Mouse (Mus musculus) A20 (cell line): ENCODE data around the gene Slc29a4.

Experiments
- DNase-seq: peaks from one replicate; pipeline ENCODE4 v3.0.0-alpha.2; 2011; ENCODE audit warnings: low read depth, low spot score

The Slc29a4 gene

DNA sequence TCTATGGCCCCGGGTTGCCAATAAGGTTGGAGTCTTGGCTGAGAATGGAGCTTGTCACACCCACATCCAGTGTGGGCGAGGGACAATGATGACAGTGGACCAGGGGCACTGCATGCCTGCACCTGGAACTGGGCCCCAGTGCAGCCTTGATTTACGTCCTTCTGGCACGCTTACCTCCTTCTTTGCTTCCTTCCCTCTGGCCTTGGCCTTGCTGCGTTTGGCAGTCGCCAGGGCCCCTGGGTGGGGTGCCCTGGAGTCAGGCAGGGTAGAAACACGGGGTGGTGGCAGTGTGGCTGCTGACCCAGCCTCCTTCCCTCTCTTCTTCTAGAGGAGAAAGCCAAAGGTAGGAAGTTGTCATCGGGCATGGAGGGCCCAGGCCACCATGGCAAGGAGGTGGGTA is 47.6 kb downstream of the Slc29a4 start:
- DNase-seq, result no peak

DNA sequence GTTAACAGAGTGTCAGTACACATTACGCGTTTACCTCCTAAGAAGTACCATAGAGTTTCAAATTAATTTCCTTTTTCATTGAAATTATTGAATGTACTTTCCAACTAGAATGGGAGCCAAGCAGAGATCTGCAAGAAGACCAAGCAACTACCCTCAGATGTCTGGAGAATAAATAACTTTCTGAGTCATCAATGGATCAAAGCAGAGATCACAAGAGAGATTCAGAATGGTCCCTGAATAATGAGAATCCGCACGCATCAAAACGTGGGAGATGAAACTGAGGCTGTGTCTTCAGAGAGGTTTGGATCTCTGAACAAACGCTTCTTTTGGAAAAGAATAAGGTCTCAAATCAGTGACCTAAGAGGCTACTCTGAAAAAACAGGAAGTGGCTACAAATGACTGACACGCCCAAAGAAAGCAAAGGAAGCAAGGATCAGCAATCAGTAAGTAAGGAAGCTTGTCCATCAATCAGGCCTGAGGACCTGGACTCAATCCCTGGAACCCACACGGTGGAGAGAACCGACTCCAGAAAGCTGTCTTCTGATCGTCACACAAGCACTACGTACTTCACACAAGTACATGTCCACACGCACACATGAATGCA is 54.8 kb downstream of the Slc29a4 start:
- DNase-seq, result peak; percentile 37

GRCm38 (mm10) chr5:142750173-142750572 is 57.9 kb downstream of the Slc29a4 start:
- DNase-seq, result no peak

- DNase-seq, result no peak
Measured at GRCm38 (mm10) chr5:142752241-142752640, 59.9 kb downstream of the Slc29a4 start.

GRCm38 (mm10) chr5:142759786-142760185 is 67.5 kb downstream of the Slc29a4 start:
- DNase-seq, result no peak

- DNase-seq, result no peak
Measured at GRCm38 (mm10) chr5:142761326-142761983, 69.1 kb downstream of the Slc29a4 start.

DNA sequence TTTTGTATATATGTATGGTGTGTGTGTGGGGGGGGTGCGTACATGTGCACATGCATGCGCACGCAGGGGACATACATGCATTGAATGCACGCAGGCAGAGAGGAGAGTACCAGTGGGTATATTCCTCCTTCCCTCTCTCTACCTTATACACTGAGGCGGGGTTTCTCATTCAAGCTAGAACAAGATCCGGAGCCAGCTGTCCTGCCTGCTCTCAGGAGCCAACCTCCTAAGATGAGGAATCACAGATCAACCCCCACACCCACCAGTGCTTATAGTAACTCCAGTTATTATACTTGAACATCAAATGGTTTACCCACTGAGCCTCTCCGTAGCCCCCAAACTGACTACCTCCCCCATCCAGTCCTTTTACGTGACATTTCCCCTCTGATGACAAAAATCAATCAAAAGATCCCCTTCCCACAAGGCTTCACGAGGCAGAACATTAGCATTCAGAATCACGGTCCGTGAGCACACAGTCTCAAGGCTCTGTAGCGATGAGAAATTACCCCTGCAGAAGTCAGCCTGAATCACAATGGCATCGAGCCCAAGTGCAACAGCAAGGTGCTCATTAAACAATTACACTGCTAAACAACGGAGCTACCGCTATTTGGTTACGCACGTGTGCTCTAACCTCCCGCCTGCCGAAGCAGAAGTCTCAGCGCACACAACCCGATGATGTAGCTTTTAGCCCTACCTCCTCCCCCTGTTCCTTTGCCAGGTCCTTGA is 69.9 kb downstream of the Slc29a4 start:
- no peak for DNase-seq

DNA sequence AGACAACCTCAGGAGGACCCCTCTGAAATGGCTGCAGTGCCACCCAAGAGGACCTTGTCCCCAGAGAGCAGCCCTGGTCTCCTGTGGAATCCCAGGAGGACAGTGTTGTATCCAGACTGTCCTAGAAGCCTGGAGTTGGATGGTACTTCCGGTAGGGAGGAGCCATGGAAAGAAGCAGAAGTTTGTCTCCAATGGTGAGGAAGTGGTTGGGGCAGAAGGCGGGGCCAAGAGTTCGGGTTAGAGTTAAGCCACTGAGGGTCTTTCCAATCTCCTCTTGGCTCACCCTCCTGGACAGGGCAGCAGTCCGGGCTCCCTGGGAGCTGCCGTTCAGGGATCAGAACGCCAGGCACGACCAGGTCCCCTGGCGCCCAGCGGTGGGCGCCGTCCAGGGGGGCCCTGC is 72.0 kb downstream of the Slc29a4 start:
- no peak for DNase-seq

GRCm38 (mm10) chr5:142764889-142765288 is 72.6 kb downstream of the Slc29a4 start:
- no peak for DNase-seq

DNA sequence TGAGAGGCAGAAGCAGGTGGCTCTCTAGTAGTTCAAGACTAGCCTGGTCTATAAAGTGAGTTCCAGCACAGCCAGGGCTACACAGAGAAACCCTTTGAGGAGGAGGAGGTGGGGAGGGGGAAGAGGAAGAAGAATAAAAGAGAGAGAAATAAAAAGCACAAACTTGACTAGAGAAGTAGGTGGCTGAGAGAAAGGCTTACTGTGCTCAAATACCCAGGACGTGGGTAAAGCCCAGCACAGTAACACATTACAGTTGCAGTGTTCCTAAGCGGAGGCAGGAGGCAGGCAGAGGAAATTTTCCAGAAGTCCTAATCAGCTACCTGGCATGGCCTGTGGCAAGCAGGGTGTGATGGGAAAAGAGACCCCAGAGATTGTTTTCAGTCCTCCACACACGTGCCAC is 74.4 kb downstream of the Slc29a4 start:
- no peak for DNase-seq

GRCm38 (mm10) chr5:142767937-142768336 is 75.6 kb downstream of the Slc29a4 start:
- DNase-seq, result peak; percentile 63

GRCm38 (mm10) chr5:142768352-142769267 is 76.3 kb downstream of the Slc29a4 start:
- no peak for DNase-seq

GRCm38 (mm10) chr5:142769641-142770040 is 77.3 kb downstream of the Slc29a4 start:
- no peak for DNase-seq

- no peak for DNase-seq
Measured at GRCm38 (mm10) chr5:142771034-142771433, 78.7 kb downstream of the Slc29a4 start.

GRCm38 (mm10) chr5:142771964-142772363 is 79.7 kb downstream of the Slc29a4 start:
- DNase-seq, result no peak
